Mouse (Mus musculus) G1E-ER4 (cell line): Measurements from ENCODE around the gene Grm3. TPM values are rescaled to one million over a fixed set of nuclear protein-coding genes. Genes with fewer than 3 reads are reported as not detected.

ENCODE experiments used
- GATA1 ChIP-seq: IDR thresholded peaks from one replicate; pipeline ENCODE4 v1.8.0; 2012; ENCODE audit warnings: low read length, inconsistent platforms
- polyA plus RNA-seq: library from polyadenylated mRNA; stranded (reverse); fragments of >175 nt; gene quantifications from 2 replicates; pipeline ENCODE4 v1.2.3, GENCODE M21; 2012

Gene Grm3
- polyA plus RNA-seq = not detected in 2 replicates

DNA sequence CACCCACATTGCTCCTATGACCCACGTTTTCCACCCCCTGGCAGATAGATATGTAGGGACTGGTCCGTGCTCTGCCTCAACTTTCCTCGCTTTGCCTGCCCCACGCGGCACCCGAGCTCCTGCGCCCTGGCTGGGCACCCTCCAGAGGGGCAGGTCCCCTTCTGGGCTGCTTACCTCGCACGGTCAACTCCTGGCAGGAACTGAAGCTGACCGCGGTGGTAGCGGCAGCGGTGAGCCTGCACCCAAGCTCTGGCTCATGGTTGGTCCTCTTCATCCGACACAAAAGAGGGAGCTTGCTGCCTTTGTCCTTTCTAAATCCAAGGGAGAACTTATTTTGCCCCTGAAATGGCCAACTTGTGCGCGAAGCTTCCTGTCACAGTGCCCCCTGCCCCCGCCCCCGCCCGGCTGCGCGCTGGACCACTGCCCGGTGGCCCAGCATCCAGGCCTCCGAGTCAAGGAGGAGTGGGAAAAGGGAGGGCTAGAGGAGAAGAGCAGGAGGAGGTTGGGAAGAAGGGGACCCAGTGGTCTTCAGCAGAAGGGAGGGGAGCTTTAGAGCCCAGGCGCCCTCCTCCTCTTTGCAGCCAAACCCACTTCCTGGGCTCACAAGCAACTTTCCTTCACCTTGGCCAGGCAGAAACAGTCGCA, at the start of gene Grm3:
Gene Grm3 (minus strand): TSS at position 215 of the 645 bp plus-strand sequence.
- no peak for TF ChIP-seq GATA1

DNA sequence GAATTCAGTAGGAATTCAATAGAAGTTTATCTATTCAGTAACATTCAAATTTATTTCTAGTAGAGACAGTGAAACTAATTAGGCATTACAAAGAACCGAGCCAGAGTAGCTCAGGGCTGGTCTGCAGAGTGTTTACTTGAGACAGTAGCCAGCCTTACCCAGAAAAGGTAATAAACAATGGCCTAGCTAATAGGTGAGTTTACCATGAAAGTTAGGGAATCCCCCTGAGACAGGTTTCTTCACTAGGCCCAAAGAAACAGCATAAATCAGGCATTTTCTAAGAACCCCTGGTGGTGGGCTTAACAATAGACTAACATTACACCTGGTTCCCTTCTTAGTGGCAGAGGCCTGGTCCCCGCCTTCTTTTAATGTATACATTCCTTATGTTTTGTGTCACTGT, 30.8 kb upstream of the Grm3 start:
- TF ChIP-seq GATA1 = no peak

DNA sequence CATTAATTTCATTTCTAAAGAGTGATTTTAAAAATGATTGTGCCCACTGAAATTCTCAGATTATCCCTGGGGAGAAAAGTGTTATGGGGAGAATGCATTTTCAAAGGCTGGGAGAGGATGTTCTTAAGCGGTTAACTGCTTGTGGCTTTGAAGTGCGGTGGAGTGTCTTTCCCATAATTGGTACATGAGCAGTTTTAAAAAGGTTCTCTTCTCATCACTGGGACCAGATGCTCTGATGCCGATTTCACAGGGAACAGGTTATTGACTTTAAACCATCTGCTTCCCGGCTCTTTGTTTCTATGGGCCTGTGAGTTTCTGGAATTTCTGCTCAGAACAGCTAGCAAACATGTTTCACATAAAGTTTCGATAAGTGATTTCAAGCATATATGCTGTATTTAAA, 23.2 kb upstream of the Grm3 start:
- TF ChIP-seq GATA1 = no peak

DNA sequence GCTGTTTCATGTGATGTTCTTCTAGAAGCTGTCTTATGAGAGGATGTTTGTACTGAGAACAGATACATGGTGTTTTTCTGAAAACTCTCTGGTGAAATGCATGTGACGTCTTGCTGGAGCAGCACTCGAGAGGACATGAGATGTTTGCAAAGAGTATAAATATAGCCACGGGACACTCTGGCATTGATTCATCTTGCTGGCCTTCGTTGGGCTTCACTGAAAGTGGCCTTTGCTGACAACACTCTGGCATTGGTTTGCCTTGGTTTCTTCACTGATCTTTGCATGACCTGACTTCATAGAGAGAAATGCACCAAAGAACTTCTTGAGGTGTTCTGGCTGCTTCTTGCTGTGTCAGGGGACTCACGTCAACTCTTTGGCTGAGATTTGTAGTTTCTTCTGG, 19.1 kb upstream of the Grm3 start:
- no peak for TF ChIP-seq GATA1

DNA sequence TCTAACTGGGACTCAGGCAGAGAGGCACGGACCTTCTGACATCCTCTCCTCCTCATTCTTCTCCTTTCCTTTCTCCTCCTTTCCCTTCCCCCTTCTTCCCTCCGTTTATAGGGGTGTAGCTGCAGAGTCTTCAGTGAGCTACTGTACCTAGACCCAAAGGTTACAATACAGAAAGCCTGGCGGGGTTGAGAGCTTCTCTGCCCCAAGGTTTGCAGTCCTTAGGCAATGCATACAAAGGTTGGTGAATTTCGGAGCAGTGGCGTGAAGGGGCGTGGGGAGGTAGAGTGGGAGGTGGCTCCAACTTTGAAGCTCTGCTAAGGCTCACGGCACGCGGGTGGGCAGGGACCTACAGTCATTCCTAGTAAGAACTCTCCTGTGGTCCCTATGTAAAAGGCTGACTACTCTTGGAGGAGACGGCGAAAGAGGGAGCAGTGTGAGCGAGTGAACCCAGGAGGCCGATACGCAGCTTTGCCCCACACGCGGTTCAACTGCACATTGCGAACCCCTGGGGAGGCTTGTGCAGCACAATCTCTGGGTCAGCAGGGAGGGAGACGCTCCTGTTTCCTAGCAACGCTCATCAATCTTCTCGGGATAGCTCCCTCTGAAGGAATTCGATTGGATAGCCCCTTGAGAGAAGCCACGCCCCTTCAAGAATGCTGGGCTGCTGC, 765 bp upstream of the Grm3 start:
- no peak for TF ChIP-seq GATA1

DNA sequence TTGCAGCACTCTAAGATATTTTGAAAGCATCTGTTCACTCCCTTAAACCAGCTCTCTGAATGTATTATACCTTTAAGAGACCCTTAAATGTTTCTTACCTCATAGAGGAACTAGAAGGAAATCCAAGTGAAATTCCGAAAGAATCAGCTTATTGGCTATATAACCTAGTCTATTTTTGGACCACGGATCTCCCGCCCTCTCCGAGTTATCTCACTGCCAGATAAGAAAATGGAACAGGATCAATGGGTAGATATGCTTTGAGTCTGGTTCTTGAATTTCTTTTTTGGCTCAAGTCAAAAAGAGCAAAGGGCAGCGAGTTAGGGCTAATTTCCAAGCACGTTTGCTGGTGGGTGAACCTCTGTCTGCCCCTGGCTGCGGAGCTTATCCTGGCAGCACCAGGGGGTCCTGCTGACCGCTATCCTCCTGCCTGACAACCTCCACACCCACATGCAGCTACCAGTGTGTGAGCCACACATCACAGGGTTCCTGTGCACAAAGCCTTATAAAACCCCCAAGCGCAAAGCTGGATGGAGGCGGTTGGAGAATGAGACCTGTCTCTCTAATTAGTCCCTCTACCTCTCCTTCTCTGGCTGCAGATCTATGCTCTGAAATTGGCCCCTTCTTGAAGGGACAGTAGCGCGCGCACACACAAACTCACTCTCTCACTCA, 549 bp downstream of the Grm3 start:
- TF ChIP-seq GATA1 = no peak

DNA sequence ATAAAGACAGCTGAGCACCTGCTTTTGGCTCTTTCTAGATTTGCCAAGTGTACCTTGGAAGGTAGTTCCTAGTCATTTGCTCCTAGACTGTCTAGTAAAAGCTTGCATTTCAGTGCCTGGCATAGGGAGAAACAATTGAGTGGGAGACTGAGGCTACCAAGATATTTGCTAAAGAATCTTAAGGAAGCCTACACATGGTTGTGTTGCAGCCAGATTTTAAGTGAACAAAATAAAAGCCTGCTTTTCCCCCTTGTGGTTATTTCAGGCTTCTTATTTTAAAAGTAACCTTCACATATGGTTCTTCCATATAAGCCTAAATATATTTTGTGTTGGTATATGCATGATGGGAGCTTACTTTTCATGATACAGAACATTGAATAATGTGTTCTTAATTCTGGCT, 3.8 kb downstream of the Grm3 start:
- TF ChIP-seq GATA1 = no peak

DNA sequence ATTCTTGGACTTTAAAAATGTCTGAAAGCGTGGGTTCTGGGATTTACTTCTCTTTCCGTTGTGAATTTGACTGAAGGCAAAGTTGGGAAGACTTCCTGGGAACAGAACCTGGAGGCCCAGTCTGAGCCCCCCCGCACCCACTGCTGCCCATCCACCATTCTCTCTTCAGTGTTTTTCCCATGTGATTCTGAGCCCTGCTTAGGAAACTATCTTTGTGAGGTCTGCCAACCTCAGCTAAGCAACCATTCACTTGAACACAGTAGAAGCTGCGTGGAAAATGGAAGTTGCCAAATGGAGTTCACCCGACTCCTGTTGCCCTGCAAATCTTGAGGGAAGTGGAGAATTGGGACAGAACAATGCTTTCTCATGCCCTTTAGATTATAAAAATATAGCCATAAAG, 8.7 kb downstream of the Grm3 start:
- TF ChIP-seq GATA1 = no peak

DNA sequence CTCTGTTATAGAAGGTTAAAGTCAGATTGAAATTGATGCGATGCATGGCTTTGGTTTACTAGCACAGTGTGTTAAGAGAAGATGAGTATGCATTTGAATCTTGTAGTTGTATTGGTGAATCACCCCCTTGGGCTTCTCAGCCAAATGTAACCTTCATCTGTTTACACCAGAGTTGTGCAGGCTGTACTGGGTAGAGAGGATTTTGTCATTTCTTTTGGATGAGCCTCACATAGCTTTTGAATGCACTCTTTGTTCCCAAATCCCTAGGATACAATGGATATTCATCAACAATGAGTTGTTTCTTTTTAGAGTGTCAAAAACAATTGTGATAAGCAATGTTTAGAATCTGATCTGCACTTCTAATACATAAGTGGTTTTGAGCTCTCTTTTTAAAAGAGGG, 17.9 kb downstream of the Grm3 start:
- TF ChIP-seq GATA1 = no peak

DNA sequence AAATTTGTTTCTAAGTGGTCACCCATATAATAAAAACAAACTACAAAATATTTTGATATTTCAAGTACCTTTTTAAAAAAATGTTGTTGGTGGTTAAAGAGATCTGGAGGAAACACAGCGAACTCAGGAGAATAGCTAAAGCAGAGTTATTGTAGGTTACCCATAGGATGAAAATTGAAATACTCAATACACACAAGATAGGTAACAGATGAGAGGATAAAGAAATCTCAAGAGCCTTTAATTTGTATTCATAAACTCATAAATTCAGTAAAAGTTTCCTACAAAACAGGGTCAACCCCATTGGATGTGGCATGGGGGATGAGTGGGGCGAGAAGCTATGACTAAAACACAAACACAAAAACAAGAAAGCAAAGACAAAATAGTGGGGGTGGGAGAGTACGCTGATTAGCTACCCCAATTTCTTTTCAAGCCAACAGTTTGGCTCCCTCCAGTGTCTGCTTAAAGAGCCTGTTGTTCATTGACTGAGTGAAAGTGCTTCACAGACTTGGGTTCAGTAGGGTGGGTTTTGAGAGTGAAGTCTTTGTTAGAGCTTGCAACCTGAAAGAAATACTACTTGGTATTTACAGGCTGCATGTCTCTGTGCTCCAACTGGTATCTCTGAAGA, 21.5 kb downstream of the Grm3 start:
- no peak for TF ChIP-seq GATA1

DNA sequence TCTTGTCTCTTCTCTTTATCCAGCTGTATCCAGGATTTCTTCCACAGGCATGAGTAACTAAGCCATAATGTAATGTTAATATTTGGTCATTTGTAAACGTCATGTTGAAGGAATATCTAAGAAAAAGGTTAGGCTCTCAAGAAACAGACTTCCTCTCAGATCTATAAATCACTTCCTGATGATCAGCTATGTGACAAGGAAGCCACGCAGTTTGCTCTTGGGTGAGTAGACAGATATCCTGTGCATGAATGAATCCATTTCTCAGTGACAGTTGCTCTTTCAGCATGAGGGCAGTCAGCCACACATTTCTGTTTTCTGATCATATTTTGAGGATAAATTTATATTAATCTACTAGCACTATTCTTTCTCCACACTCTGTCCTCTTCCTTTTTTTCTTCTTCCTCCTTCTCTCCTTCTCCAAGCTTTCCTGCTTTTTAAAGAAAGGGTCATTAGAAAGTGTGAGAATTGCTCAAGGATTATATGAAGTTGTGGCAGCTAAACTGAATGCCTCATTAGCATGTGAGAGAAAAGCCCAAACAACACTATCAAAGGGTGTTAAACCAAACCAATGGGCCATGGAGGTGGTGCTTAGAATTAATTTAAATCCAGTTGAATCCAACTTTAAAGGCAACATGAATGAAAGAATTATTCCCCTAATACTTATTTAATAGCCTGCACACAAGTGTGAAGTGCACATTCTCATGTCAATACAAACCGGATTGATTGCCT, 22.1 kb downstream of the Grm3 start:
- TF ChIP-seq GATA1 = no peak

DNA sequence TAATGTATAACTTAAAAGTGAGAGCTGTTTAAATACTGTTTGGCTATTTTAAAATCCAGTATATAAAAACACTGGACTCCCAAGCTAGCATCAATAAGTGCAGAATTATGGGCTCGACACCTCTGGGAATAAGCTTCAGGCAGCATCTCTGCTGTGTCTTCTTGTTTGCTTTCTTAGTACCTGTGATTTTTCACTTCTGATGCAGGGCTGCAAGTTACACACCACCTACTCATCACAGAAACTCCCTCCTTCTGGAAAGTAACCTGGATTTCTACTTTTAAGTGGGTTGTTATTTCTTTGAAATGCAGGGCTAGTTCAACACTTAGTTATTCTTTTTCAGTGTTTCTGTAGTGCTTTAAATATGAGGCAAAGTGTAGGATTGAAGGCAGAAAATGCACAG, 32.6 kb downstream of the Grm3 start:
- TF ChIP-seq GATA1 = no peak

DNA sequence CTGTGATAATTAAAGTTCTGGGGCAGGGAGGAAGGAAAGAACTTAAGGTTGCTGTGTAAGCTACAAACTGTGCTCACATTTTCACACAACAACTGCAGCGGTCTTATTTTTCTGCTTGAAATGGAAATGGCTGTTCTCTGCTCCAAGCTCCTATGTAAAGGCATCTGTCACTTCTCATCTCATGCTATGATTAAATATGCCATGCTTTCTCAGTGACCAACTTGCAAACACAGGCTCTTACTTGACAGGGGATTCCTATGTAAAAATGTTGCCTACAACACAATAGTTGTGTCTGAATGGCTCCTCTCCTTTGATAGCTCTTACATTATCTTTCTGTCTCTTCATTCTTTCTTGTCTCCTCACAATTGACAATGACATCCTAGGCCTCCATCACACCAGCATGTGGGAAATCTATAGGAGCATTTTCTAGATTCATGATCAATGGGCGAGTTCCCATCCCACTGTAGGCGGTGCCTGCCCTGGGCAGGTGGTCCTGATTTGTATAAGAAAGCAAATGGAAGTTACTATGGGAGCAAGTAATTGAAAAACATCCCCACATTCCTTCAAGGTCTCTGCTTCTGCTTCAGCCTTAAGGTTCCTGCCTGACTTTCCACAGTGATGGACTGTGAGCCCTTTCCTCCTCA, 34.2 kb downstream of the Grm3 start:
- TF ChIP-seq GATA1 = no peak

DNA sequence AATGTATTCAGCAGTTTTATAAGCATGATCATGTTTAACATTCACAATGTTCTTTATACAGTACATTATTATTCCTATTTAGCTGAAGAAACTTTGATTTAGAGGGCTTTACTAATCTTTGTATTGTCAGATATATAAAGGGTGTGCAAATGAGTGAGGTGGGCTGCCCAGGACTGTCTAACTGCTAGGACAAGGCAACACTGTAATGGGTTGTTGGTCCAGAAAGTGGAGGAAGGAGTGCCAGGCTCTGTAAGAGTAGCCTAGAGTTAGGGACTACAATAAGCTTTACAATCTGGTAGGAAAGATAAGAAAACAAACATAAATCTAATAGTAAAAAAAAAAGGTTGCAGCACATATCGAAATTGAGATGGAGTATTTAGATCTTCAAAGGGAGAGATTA, 34.8 kb downstream of the Grm3 start:
- TF ChIP-seq GATA1 = no peak

DNA sequence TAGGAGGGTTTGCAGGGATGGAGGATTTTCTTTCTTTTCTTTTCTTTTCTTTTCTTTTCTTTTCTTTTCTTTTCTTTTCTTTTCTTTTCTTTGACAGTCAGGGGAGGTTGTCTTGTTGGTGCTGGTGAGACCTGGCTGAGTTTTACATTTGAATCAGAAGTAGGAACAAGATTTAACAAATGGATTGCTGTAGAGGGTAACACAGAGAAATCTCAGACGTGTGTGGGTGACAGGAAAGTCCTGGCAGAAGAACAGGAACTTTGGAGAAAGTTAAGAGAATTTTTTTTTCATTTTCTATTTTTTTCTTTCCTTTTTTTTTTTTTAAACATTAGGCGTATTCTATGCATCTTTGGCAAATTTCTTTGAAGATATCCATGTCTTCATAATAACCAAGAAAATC, 41.8 kb downstream of the Grm3 start:
- TF ChIP-seq GATA1 = no peak

DNA sequence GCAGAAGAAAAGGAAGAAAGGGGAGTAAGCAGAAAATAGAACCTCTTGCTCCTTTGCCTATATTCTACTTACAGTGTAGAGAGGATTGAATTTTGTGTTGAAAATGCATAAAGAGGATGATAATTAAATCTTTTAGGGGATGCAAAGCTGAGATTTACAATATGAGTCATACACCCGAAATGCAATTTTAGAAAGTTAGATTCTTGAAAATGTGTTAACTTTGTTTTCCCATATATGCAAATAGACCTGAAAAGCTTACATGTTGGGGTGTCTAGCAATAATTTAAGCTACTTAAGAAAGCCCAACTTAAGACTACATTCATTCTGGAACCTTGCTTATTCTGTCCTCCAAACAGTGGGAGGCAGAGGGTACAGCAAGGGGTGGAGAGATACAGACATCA, 56.0 kb downstream of the Grm3 start:
- TF ChIP-seq GATA1 = no peak
